Mouse (Mus musculus): ENCODE results near the gene Atp1b3. TPM values are rescaled to one million over a fixed set of nuclear protein-coding genes. Genes with fewer than 3 reads are reported as not detected.

Atp1b3 gene
- polyA plus RNA-seq, 1 experiment from 2014 or later: 143 TPM

DNA sequence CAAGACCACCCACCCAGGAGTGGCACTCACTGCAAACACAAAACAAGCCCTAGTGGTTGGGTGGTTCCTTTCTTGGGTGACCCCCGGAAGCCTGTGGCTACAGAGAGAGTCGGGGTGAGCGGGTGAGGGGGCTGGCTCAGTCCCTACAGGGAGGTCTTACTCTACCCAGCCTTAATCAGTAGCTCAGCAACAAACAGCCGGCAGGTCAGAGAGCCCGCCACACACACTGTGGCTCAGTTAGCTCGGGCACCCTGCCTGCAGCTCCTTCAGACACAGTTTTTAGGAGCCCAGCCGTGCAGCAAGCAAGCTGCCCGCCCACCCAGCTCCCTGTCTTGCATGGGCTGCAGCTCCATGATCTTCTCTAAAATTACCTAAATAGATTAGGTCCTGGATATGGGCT lies 33.9 kb upstream of the Atp1b3 start:
- Histone ChIP-seq H3K4me3 (ENCODE audit: low read depth, low read length) (no peak overlapping the region), H3K9me3 (ENCODE audit: control insufficient read depth, low read length) (no peaks in the 10 kb centered on the region), H3K9ac (ENCODE audit: low read length) (0 out of 2 replicates have a peak overlapping the region, but pooled peaks have one; percentile 4), H3K4me1 (replicated peaks; ENCODE audit: control insufficient read depth, insufficient read depth) (no peaks in the 10 kb centered on the region), H3K27ac (replicated peaks) (peak overlapping the region; percentile 45; the same call in 1 of the 2 replicates), H3K36me3 (ENCODE audit: control insufficient read depth, insufficient read depth, low read length) (no peaks in the 10 kb centered on the region), H3K4me2 (replicated peaks; ENCODE audit: low read depth) (no peak overlapping the region), H3K27me3 (ENCODE audit: control insufficient read depth, insufficient read depth, low read length) (no peaks in the 10 kb centered on the region)
- DNase-seq (ENCODE audit: low spot score) (no peak), ATAC-seq (ENCODE audit: low FRiP score, low TSS enrichment) (no peak)
- no peak for TF ChIP-seq CTCF (IDR thresholded peaks at IDR 0.05; ENCODE audit: low read depth)
- TF ChIP-seq EP300 (optimal IDR thresholded peaks at IDR 0.05): no peak
- WGBS: 50% methylated on average over 8 of the region's 8 CpGs

DNA sequence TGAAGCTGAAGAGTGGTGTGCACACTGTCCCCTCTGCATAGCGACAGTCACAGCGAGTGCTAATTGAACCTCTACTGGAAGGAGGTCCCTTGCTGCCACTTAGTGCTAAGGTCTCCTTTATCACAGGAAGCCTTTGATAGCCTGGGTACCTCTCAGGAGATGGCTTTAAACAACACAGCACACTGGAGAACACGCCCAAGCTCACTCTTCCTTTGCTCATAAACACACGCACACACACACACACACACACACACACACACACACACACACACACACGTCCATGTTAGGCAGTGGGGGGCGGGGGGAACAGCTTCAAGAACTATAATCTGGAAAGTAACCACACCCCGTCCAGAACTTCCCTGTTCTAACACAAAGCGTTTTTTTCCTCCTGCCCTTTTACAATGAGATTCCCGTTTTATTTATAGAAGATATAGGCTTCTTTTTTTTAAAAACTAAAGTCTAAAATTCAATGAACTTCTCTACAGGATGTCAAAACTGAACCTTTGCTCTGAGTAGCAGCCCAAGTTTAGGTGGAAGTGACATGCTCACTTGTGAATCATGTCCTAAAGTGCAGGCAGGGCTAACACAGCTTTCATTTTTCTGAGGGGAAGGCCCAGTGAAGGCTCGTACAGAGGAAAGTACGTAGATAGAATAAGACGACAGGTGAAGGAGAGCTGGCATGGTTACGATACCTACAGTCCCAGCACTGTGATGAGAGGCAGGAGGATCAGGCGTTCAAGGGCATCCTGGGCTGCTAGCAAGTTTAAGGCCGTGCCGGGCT lies 30.9 kb upstream of the Atp1b3 start:
- ATAC-seq (ENCODE audit: low FRiP score, low TSS enrichment) (peak; percentile 46), DNase-seq (ENCODE audit: low spot score) (peak; percentile 68)
- Histone ChIP-seq H3K9ac (ENCODE audit: low read length) (no peak overlapping the region), H3K27ac (replicated peaks) (no peak overlapping the region), H3K36me3 (ENCODE audit: control insufficient read depth, insufficient read depth, low read length) (no peaks in the 10 kb centered on the region), H3K9me3 (ENCODE audit: control insufficient read depth, low read length) (no peaks in the 10 kb centered on the region), H3K4me2 (replicated peaks; ENCODE audit: low read depth) (no peak overlapping the region), H3K27me3 (ENCODE audit: control insufficient read depth, insufficient read depth, low read length) (no peaks in the 10 kb centered on the region), H3K4me3 (ENCODE audit: low read depth, low read length) (no peak overlapping the region), H3K4me1 (replicated peaks; ENCODE audit: control insufficient read depth, insufficient read depth) (no peaks in the 10 kb centered on the region)
- WGBS: 49% methylated on average over 16 of the region's 16 CpGs
- no peak for TF ChIP-seq EP300 (optimal IDR thresholded peaks at IDR 0.05)
- no peak for TF ChIP-seq CTCF (IDR thresholded peaks at IDR 0.05; ENCODE audit: low read depth)

DNA sequence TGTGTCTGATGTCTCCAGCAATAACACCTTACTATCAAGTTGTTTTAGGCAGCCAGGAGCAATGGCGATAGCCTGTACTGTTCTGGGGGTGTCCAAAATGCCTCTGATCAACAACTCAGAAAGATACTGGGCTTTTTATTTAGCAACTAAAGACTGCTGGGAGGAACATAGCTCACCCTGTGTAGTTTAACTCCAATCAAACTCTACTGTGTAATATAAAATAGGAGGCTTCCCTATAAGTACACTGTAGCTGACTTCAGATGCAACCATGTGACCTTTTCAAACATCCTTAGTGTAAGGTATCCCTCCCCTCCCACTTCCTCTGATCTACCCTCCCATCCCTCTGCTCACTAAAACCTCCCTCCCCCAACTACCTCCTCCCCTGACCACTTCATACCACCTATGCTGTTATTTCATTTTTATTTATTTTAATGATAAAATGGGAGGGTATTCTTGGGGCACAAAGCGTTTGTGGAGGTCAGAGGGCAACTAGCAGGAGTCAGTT lies 29.5 kb upstream of the Atp1b3 start:
- Histone ChIP-seq H3K4me3 (ENCODE audit: low read depth, low read length) (no peak overlapping the region), H3K9ac (ENCODE audit: low read length) (no peak overlapping the region), H3K27me3 (ENCODE audit: control insufficient read depth, insufficient read depth, low read length) (no peaks in the 10 kb centered on the region), H3K36me3 (ENCODE audit: control insufficient read depth, insufficient read depth, low read length) (no peaks in the 10 kb centered on the region), H3K4me2 (replicated peaks; ENCODE audit: low read depth) (no peak overlapping the region), H3K4me1 (replicated peaks; ENCODE audit: control insufficient read depth, insufficient read depth) (no peaks in the 10 kb centered on the region), H3K9me3 (ENCODE audit: control insufficient read depth, low read length) (no peaks in the 10 kb centered on the region), H3K27ac (replicated peaks) (no peak overlapping the region)
- WGBS: 70% methylated on average over 2 of the region's 2 CpGs
- TF ChIP-seq EP300 (optimal IDR thresholded peaks at IDR 0.05): no peak
- no peak for DNase-seq (ENCODE audit: low spot score)
- ATAC-seq (ENCODE audit: low FRiP score, low TSS enrichment): no peak

DNA sequence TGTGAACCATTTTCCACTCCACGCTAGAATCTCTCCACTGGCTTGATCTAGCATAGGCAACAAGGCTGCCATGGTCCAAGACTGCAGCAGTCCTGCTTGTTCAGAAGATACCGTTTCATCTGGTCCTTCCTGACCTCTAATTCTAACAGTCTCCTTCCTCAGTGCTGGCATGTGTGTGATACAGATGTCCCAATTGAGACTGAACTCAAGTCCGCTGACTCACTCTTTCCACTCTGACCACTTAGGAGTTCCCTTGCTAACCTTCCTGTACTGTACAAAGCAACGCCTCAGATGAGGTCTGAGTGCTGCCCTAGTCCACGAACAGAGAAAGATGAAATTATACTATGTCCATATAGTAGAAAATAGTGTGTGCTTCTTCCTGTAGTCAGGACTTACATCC lies 28.9 kb upstream of the Atp1b3 start:
- ATAC-seq (ENCODE audit: low FRiP score, low TSS enrichment): no peak

DNA sequence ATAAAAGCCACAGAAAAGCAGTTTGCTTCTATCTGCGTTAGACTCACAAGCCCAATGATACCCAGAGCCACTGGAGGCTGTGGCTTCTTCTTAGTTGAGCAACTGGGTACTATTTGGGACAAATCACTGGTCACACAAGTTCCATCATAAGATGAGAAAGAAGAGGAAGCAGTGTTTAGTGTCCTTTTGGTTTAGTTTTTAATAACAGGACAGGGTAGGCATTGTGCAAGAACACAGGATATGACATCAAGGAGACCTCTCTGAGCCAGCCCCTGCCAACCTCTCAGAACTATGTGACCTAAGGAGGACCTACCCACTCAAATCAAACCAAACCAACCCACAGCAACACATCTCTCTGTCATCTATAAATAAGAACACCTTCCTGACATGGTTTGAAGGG lies 27.7 kb upstream of the Atp1b3 start:
- WGBS: 84% methylated on average over 1 of the region's 1 CpGs
- H3K27ac ChIP-seq (replicated peaks): no peak overlapping the region
- TF ChIP-seq CTCF (IDR thresholded peaks at IDR 0.05; ENCODE audit: low read depth) (no peak), EP300 (optimal IDR thresholded peaks at IDR 0.05) (no peak)
- no peaks in the 10 kb centered on the region for H3K27me3 ChIP-seq (ENCODE audit: control insufficient read depth, insufficient read depth, low read length)
- H3K4me2 ChIP-seq (replicated peaks; ENCODE audit: low read depth): no peak overlapping the region
- H3K36me3 ChIP-seq (ENCODE audit: control insufficient read depth, insufficient read depth, low read length): no peaks in the 10 kb centered on the region
- DNase-seq (ENCODE audit: low spot score): no peak
- no peaks in the 10 kb centered on the region for H3K4me1 ChIP-seq (replicated peaks; ENCODE audit: control insufficient read depth, insufficient read depth)
- no peak overlapping the region for H3K9ac ChIP-seq (ENCODE audit: low read length)
- no peaks in the 10 kb centered on the region for H3K9me3 ChIP-seq (ENCODE audit: control insufficient read depth, low read length)
- H3K4me3 ChIP-seq (ENCODE audit: low read depth, low read length): no peak overlapping the region
- ATAC-seq (ENCODE audit: low FRiP score, low TSS enrichment): no peak

More for the DNA sequence above, 28.9 kb upstream of the Atp1b3 start:
- Histone ChIP-seq H3K9ac (ENCODE audit: low read length) (no peak overlapping the region), H3K36me3 (ENCODE audit: control insufficient read depth, insufficient read depth, low read length) (no peaks in the 10 kb centered on the region), H3K9me3 (ENCODE audit: control insufficient read depth, low read length) (no peaks in the 10 kb centered on the region), H3K4me3 (ENCODE audit: low read depth, low read length) (no peak overlapping the region), H3K4me1 (replicated peaks; ENCODE audit: control insufficient read depth, insufficient read depth) (no peaks in the 10 kb centered on the region), H3K4me2 (replicated peaks; ENCODE audit: low read depth) (no peak overlapping the region), H3K27me3 (ENCODE audit: control insufficient read depth, insufficient read depth, low read length) (no peaks in the 10 kb centered on the region), H3K27ac (replicated peaks) (no peak overlapping the region)
- TF ChIP-seq EP300 (optimal IDR thresholded peaks at IDR 0.05) (no peak), CTCF (IDR thresholded peaks at IDR 0.05; ENCODE audit: low read depth) (no peak)
- 88% methylated on average over 5 of the region's 5 CpGs for WGBS
- no peak for DNase-seq (ENCODE audit: low spot score)

Measured in stomach, postnatal 0 days (tissue).